Mouse (Mus musculus) olfactory bulb, adult 2 months (tissue): Measurements from ENCODE around the gene Daam2. TPM values are rescaled to one million over a fixed set of nuclear protein-coding genes. Genes with fewer than 3 reads are reported as not detected.

ENCODE experiments used
- H3K27ac ChIP-seq: fragments of 200-500 bp; 2 replicates; pipeline ENCODE4 v1.5.1; 2012; ENCODE audit warnings: low read depth, low read length; ENCODE audit not compliant: insufficient read depth
- H3K4me1 ChIP-seq: fragments of 200-500 bp; 2 replicates; pipeline ENCODE4 v1.6.1; 2012; ENCODE audit warnings: low read length; ENCODE audit not compliant: control insufficient read depth, insufficient read depth
- H3K4me3 ChIP-seq: fragments of 200-500 bp; 2 replicates; pipeline ENCODE4 v1.5.1; 2012; ENCODE audit warnings: mild to moderate bottlenecking, low read depth, low read length, moderate library complexity; ENCODE audit not compliant: insufficient read depth
- CTCF ChIP-seq: fragments of 200-500 bp; IDR thresholded peaks from 2 replicates; pipeline ENCODE4 v1.5.1; 2012; ENCODE audit warnings: low read depth, mild to moderate bottlenecking, low read length, moderate library complexity; ENCODE audit not compliant: insufficient read depth
- POLR2A ChIP-seq: fragments of 200-500 bp; IDR thresholded peaks from 2 replicates; pipeline ENCODE4 v1.6.1; 2012; ENCODE audit warnings: mild to moderate bottlenecking, low read depth, low read length, moderate library complexity; ENCODE audit not compliant: insufficient read depth
- WGBS: fragments of 180-500 bp; shearing (Covaris S2); methylation state at CpG from one replicate; pipeline ENCODE4 v1.1.7; 2018; 5-methylcytosine and 5-hydroxymethylcytosine counted together
- polyA plus RNA-seq: library from polyadenylated mRNA; stranded (reverse); fragments of >200 nt; gene quantifications from 2 replicates; pipeline ENCODE4 v1.2.4, GENCODE M21; 2012; ENCODE audit warnings: low replicate concordance; ENCODE audit not compliant: missing spikeins, insufficient read depth, insufficient read length

Daam2 gene
- polyA plus RNA-seq, 1 experiment: not detected

- TF ChIP-seq CTCF: no peak
- TF ChIP-seq POLR2A: no peak
- H3K4me3 ChIP-seq: no peak overlapping the region
- no peak overlapping the region for H3K27ac ChIP-seq
- WGBS: 90% methylated on average over 5 of the region's 5 CpGs
- H3K4me1 ChIP-seq: peaks cover 3% of the 10 kb centered on the region
Measured at GRCm38 (mm10) chr17:49526566-49526965, 37.6 kb downstream of the Daam2 start.

DNA sequence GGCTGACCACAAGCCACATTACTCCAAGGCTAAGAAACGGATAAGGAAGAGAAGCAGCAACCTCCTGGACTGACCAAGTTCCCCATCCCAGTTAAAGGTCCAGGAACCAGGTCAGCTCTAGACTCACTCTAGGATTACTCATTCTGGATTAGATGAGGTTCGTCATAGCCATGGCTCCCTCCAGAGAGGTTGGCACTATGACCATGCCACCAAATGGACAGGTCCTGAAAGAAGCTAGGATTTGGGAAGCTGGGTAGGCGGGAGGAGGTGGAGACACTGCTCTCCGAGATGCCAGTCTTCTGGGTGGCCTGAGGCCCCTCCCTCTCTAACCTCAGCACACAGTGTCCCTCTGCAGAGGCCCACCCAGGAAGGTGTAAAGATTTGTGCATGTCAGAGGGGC lies 38.2 kb downstream of the Daam2 start:
- peaks cover 3% of the 10 kb centered on the region for H3K4me1 ChIP-seq
- 88% methylated on average over 4 of the region's 4 CpGs for WGBS
- no peak for TF ChIP-seq CTCF
- no peak for TF ChIP-seq POLR2A
- H3K27ac ChIP-seq: no peak overlapping the region
- H3K4me3 ChIP-seq: no peak overlapping the region

- H3K4me3 ChIP-seq: no peak overlapping the region
- WGBS: 62% methylated on average over 2 of the region's 2 CpGs
- no peak for TF ChIP-seq POLR2A
- no peak for TF ChIP-seq CTCF
- peaks cover 3% of the 10 kb centered on the region for H3K4me1 ChIP-seq
- H3K27ac ChIP-seq: no peak overlapping the region
Measured at GRCm38 (mm10) chr17:49524584-49524983, 39.6 kb downstream of the Daam2 start.

- Histone ChIP-seq H3K27ac (no peak overlapping the region), H3K4me1 (peaks cover 3% of the 10 kb centered on the region), H3K4me3 (no peak overlapping the region)
- TF ChIP-seq CTCF (no peak), POLR2A (no peak)
- 36% methylated on average over 2 of the region's 2 CpGs for WGBS
Measured at GRCm38 (mm10) chr17:49522435-49522834, 41.7 kb downstream of the Daam2 start.

DNA sequence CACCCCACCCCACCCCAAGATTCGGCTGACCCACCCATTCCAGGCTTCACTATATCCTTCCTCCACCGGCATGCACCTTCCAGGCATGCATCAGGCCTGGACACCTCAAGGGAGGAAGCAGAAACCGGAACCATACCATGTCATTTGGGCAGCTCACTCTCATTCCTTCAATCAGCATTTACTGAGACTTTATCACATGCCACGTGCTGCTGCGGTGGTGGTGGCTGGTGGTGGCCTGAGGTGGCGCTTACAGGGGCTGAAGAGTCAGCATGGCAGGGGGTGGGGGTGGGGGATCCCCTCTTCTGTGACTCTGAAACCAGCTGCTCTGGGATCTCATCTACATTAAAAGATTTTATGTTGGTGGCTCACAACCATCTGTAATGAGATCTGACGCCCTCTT lies 42.1 kb downstream of the Daam2 start:
- Histone ChIP-seq H3K4me1 (peaks cover 3% of the 10 kb centered on the region), H3K4me3 (no peak overlapping the region), H3K27ac (no peak overlapping the region)
- 62% methylated on average over 7 of the region's 7 CpGs for WGBS
- TF ChIP-seq POLR2A: no peak

GRCm38 (mm10) chr17:49520674-49521073 lies 43.5 kb downstream of the Daam2 start:
- Histone ChIP-seq H3K4me3 (no peak overlapping the region), H3K27ac (0 out of 2 replicates have a peak overlapping the region, but pooled peaks have one; percentile 15), H3K4me1 (peaks cover 3% of the 10 kb centered on the region)
- no peak for TF ChIP-seq POLR2A
- no peak for TF ChIP-seq CTCF
- WGBS: 69% methylated on average over 6 of the region's 6 CpGs

- H3K27ac ChIP-seq: no peak overlapping the region
- 82% methylated on average over 7 of the region's 7 CpGs for WGBS
Measured at GRCm38 (mm10) chr17:49519576-49520247, 44.4 kb downstream of the Daam2 start.

GRCm38 (mm10) chr17:49517091-49517490 lies 47.1 kb downstream of the Daam2 start:
- H3K4me3 ChIP-seq: no peak overlapping the region
- peaks cover 7% of the 10 kb centered on the region for H3K4me1 ChIP-seq
- TF ChIP-seq CTCF (no peak), POLR2A (no peak)
- H3K27ac ChIP-seq: no peak overlapping the region
- WGBS: 58% methylated on average over 3 of the region's 3 CpGs

More at GRCm38 (mm10) chr17:49519576-49520247, 44.4 kb downstream of the Daam2 start:
- TF ChIP-seq POLR2A (no peak), CTCF (no peak)
- peaks cover 5% of the 10 kb centered on the region for H3K4me1 ChIP-seq
- H3K4me3 ChIP-seq: no peak overlapping the region

DNA sequence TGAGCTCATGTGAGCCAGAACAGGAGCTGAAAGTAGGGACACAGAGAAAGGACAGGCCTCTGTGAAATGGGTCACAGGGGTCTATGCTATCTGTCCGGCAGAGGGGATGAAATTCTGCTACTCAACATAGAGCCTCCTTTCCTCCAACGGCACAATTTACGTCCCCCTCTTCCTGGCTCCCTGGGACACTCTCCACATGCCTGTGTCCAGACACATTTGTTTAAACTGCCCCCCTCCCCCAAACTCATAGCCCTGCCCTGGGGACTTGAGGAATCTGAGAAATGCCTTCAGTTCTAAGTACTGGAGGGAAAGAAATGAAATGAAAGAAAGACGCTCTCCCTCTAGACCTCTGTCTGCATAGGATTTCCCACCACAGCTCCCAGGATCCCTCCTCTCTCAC lies 48.5 kb downstream of the Daam2 start:
- WGBS: 78% methylated on average over 4 of the region's 4 CpGs
- no peak for TF ChIP-seq CTCF
- TF ChIP-seq POLR2A: no peak
- peaks cover 7% of the 10 kb centered on the region for H3K4me1 ChIP-seq
- H3K27ac ChIP-seq: no peak overlapping the region
- no peak overlapping the region for H3K4me3 ChIP-seq

DNA sequence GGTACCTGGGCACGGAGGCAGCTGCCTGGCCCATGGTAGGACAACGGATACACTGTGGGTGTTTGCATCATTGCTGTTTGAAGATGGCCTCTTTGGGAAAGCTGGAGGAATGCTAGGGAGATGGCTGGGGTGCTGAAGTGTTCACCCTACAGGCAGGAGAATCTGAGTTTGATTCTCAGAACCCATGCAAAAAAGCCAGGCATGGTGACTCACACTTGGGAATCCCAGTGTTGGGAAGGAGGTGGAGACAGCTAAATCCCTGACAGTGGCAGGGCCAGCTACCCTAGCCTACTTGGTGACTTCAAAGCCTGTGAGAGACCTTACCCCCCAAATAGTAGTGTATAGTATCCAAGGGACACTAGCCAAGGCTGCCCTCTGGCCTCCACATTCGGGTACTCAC lies 49.0 kb downstream of the Daam2 start:
- TF ChIP-seq CTCF (no peak), POLR2A (no peak)
- H3K4me3 ChIP-seq: no peak overlapping the region
- peaks cover 7% of the 10 kb centered on the region for H3K4me1 ChIP-seq
- H3K27ac ChIP-seq: no peak overlapping the region
- 90% methylated on average over 3 of the region's 3 CpGs for WGBS
